Mouse (Mus musculus) naive thymus-derived CD4-positive, alpha-beta T cell, adult 2 months (primary cell): ENCODE data around the gene Cldnd2.
"Not testable (repeated sequence)": the region's sequence is repeated elsewhere in the genome, so short reads cannot be mapped to it uniquely, and the experiment has no call there.

Experiments used
- DNase-seq: peaks from one replicate; pipeline ENCODE4 v3.0.0-alpha.2; 2011; ENCODE audit warnings: low read depth

Gene Cldnd2

GRCm38 (mm10) chr7:43440482-43440881 is at the start of gene Cldnd2:
Gene Cldnd2 (plus strand): TSS chr7:43440782.
- no peak for DNase-seq

- no peak for DNase-seq
Observed at GRCm38 (mm10) chr7:43392349-43393121, 48.0 kb upstream of the Cldnd2 start.

GRCm38 (mm10) chr7:43399501-43399900 is 41.1 kb upstream of the Cldnd2 start:
- no peak for DNase-seq

- DNase-seq = no peak
Observed at GRCm38 (mm10) chr7:43402718-43403117, 37.9 kb upstream of the Cldnd2 start.

GRCm38 (mm10) chr7:43407573-43407972 is 33.0 kb upstream of the Cldnd2 start:
- no peak for DNase-seq

GRCm38 (mm10) chr7:43408131-43408553 is 32.4 kb upstream of the Cldnd2 start, which contains the start of gene Siglecg:
Gene Siglecg (plus strand): TSS chr7:43408204.
- no peak for DNase-seq

- no peak for DNase-seq
Observed at GRCm38 (mm10) chr7:43409084-43409483, 31.5 kb upstream of the Cldnd2 start.

- not testable (repeated sequence) for DNase-seq
Observed at GRCm38 (mm10) chr7:43411724-43412123, 28.9 kb upstream of the Cldnd2 start.

- DNase-seq = no peak
Observed at GRCm38 (mm10) chr7:43417298-43417697, 23.3 kb upstream of the Cldnd2 start.

- DNase-seq = peak; percentile 88
Observed at GRCm38 (mm10) chr7:43422995-43423617, 17.5 kb upstream of the Cldnd2 start.

- peak; percentile 26 for DNase-seq
Observed at GRCm38 (mm10) chr7:43423991-43424625, 16.5 kb upstream of the Cldnd2 start.

- DNase-seq = no peak
Observed at GRCm38 (mm10) chr7:43427406-43427805, 13.2 kb upstream of the Cldnd2 start, which contains the start of gene Lim2. Gene Lim2 (plus strand): TSS chr7:43427670.

- DNase-seq = no peak
Observed at GRCm38 (mm10) chr7:43429500-43429899, 11.1 kb upstream of the Cldnd2 start.

GRCm38 (mm10) chr7:43432891-43433290 is 7.7 kb upstream of the Cldnd2 start:
- DNase-seq = no peak

- no peak for DNase-seq
Observed at GRCm38 (mm10) chr7:43434676-43435075, 5.9 kb upstream of the Cldnd2 start.

- DNase-seq = no peak
Observed at GRCm38 (mm10) chr7:43436341-43437255, 4.0 kb upstream of the Cldnd2 start, which contains the start of gene Nkg7. Gene Nkg7 (plus strand): TSS chr7:43437073.

GRCm38 (mm10) chr7:43438611-43439010 is 2.0 kb upstream of the Cldnd2 start:
- DNase-seq = no peak

GRCm38 (mm10) chr7:43441071-43441470 is 489 bp downstream of the Cldnd2 start:
- DNase-seq = no peak

- DNase-seq = no peak
Observed at GRCm38 (mm10) chr7:43442684-43443083, 2.1 kb downstream of the Cldnd2 start.

- DNase-seq = peak; percentile 80
Observed at GRCm38 (mm10) chr7:43443126-43443916, 2.7 kb downstream of the Cldnd2 start.

GRCm38 (mm10) chr7:43443917-43444293 is 3.3 kb downstream of the Cldnd2 start, which contains the start of the genes Etfb and Gm45233:
Gene Etfb (plus strand): TSS chr7:43444083.
Gene Gm45233 (plus strand): TSS chr7:43444128.
- DNase-seq = peak; percentile 92
